Mouse (Mus musculus) MEL (cell line): Measurements from ENCODE around the gene Dnajc9.
A peak's percentile ranks its signal among the peaks of the same experiment; 100 is the strongest.

Experiments used
- BHLHE40 ChIP-seq: IDR thresholded peaks from 2 replicates; pipeline ENCODE4 v1.6.1; 2012; ENCODE audit warnings: low read depth, mild to moderate bottlenecking, inconsistent platforms, low read length, improper control_type of control experiment, borderline replicate concordance
- CTCF ChIP-seq, 3 experiments: IDR thresholded peaks in 2 of 3; conservative IDR thresholded peaks in 1 of 3; 2 replicates each; pipeline ENCODE4 v1.5.1; 2011 to 2012; ENCODE audit warnings: low read length in 3 of 3, low read depth in 2 of 3, mild to moderate bottlenecking in 2 of 3, improper control_type of control experiment in 1 of 3, inconsistent platforms in 1 of 3, mixed read lengths in 1 of 3, moderate library complexity in 1 of 3; ENCODE audit not compliant: control insufficient read depth in 1 of 3, insufficient read depth in 1 of 3, poor library complexity in 1 of 3, severe bottlenecking in 1 of 3
- EP300 ChIP-seq, 2 experiments: IDR thresholded peaks; 2 replicates each; pipeline ENCODE4 v1.6.1; 2011; ENCODE audit warnings: improper control_type of control experiment in 2 of 2, low read length in 2 of 2, low read depth in 1 of 2, mild to moderate bottlenecking in 1 of 2
- GATA1 ChIP-seq: IDR thresholded peaks from 2 replicates; pipeline ENCODE4 v1.6.1; 2011; ENCODE audit warnings: low read depth, low read length, improper control_type of control experiment
- KAT2A ChIP-seq: conservative IDR thresholded peaks from 2 replicates; pipeline ENCODE4 v1.6.1; 2012; ENCODE audit warnings: low read depth, low read length, improper control_type of control experiment, inconsistent platforms
- MAFK ChIP-seq: IDR thresholded peaks from 2 replicates; pipeline ENCODE4 v1.6.1; 2011; ENCODE audit warnings: low read depth, mild to moderate bottlenecking, low read length, improper control_type of control experiment, borderline replicate concordance
- POLR2A ChIP-seq, 2 experiments: IDR thresholded peaks; 2 replicates each; pipeline ENCODE4 v1.6.1; 2011 to 2012; ENCODE audit warnings: low read length in 2 of 2, mild to moderate bottlenecking in 2 of 2, control low read depth in 1 of 2, improper control_type of control experiment in 1 of 2, low read depth in 1 of 2, moderate library complexity in 1 of 2; ENCODE audit not compliant: control insufficient read depth in 1 of 2, insufficient read depth in 1 of 2, poor library complexity in 1 of 2
- RAD21 ChIP-seq: IDR thresholded peaks from 2 replicates; pipeline ENCODE4 v1.6.1; 2011; ENCODE audit warnings: mild to moderate bottlenecking, low read depth, low read length, improper control_type of control experiment
- TCF12 ChIP-seq: IDR thresholded peaks from 2 replicates; pipeline ENCODE4 v1.6.1; 2014; ENCODE audit warnings: low read depth, mild to moderate bottlenecking, inconsistent platforms, low read length, improper control_type of control experiment, moderate library complexity

DNA sequence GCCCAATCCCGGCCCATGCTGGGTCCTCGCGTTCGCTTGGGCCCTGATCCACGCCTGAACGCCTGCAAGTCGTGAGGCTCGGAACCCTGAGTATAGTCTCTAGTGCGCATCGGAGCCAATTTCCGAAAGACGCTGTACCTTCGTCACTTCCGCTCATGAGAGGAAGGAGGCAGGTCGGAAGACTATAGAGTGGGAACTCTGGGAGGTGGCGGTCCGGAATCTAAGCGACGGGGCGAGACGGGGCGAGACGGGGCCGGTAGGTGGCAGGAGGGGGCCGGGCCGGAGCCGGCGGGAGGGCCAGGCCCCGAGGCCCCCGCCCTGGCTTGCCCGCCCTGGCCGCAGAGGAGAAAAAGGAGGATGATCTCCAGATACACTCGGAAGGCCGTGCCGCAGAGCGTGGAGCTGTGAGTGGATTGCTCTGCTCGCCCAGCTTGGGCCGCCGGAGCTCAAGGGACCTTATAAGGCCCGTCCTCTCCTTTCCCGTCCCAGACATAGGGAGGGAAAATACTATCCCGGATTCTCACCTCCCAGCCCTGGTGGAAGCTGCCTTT, 40.6 kb downstream of the Dnajc9 start, which contains the start of the genes Ecd and Fam149b:
- TF ChIP-seq RAD21, result peak; percentile 26; the same call in 1 of the 2 replicates
- TF ChIP-seq GATA1, result no peak
- peak in 2 of 3 experiments; percentile 53 to 61; a peak in 4 of 6 replicates for TF ChIP-seq CTCF (IDR thresholded peaks at IDR 0.05 in 2 of 3, conservative IDR thresholded peaks at IDR 0.05 in 1 of 3; ENCODE audit: control insufficient read depth in 1 of 3, insufficient read depth in 1 of 3, low read depth in 2 of 3, low read length in 3 of 3, poor library complexity in 1 of 3, severe bottlenecking in 1 of 3)
- peak; percentile 61 to 92; a peak in 3 of 4 replicates for TF ChIP-seq POLR2A (IDR thresholded peaks at IDR 0.05; ENCODE audit: control insufficient read depth in 1 of 2, insufficient read depth in 1 of 2, low read depth in 1 of 2, low read length in 2 of 2, poor library complexity in 1 of 2)
- 0 out of 2 replicates have a peak, but pooled peaks have one; percentile 5 for TF ChIP-seq BHLHE40
- peak; percentile 92 for TF ChIP-seq KAT2A
- TF ChIP-seq EP300 (IDR thresholded peaks at IDR 0.05; ENCODE audit: low read depth in 1 of 2, low read length in 2 of 2), result peak in 1 of 2 experiments; percentile 55; a peak in 2 of 4 replicates
- peak; percentile 56; the same call in 1 of the 2 replicates for TF ChIP-seq MAFK
- peak; percentile 93 for TF ChIP-seq TCF12
